Mouse (Mus musculus) myocyte (in vitro differentiated cells): ENCODE data around the gene Thg1l.

Experiments used
- E2F4 ChIP-seq: IDR thresholded peaks from one replicate; pipeline ENCODE4 v1.6.1; 2011; ENCODE audit warnings: mild to moderate bottlenecking, control low read depth, moderate library complexity; ENCODE audit not compliant: insufficient read depth
- MYOD1 ChIP-seq, 3 experiments: IDR thresholded peaks; one replicate each; pipeline ENCODE4 v1.6.1; 2011; ENCODE audit warnings: control low read depth in 2 of 3, low read depth in 2 of 3, mild to moderate bottlenecking in 2 of 3, moderate library complexity in 1 of 3; ENCODE audit not compliant: insufficient read length in 2 of 3, control insufficient read depth in 1 of 3
- POLR2A ChIP-seq: IDR thresholded peaks from one replicate; pipeline ENCODE4 v1.6.1; 2011; ENCODE audit warnings: low read depth, mild to moderate bottlenecking, control low read depth, moderate library complexity; ENCODE audit not compliant: insufficient read length
- POLR2AphosphoS2 ChIP-seq: IDR thresholded peaks from one replicate; pipeline ENCODE4 v1.6.1; 2011; ENCODE audit warnings: low read depth, control low read depth; ENCODE audit not compliant: insufficient read length
- TCF3 ChIP-seq: IDR thresholded peaks from one replicate; pipeline ENCODE4 v1.6.1; 2011; ENCODE audit warnings: low read depth, control low read depth; ENCODE audit not compliant: insufficient read length
- USF1 ChIP-seq: IDR thresholded peaks from one replicate; pipeline ENCODE4 v1.6.1; 2011; ENCODE audit warnings: low read depth, mild to moderate bottlenecking, control low read depth, moderate library complexity

GRCm38 (mm10) chr11:45921480-45921898 is 33.8 kb downstream of the Thg1l start:
- TF ChIP-seq USF1 (no peak), E2F4 (no peak), POLR2AphosphoS2 (no peak), POLR2A (no peak), MYOD1 (IDR thresholded peaks at IDR 0.05; ENCODE audit: control insufficient read depth in 1 of 3, insufficient read length in 2 of 3, low read depth in 2 of 3) (no peak), TCF3 (no peak)
